Mouse (Mus musculus) thymus, postnatal 4 days (tissue): ENCODE data around the gene Ccdc3.

Source experiments
- DNase-seq: peaks from one replicate; pipeline ENCODE4 v3.0.0; 2021

The Ccdc3 gene

DNA sequence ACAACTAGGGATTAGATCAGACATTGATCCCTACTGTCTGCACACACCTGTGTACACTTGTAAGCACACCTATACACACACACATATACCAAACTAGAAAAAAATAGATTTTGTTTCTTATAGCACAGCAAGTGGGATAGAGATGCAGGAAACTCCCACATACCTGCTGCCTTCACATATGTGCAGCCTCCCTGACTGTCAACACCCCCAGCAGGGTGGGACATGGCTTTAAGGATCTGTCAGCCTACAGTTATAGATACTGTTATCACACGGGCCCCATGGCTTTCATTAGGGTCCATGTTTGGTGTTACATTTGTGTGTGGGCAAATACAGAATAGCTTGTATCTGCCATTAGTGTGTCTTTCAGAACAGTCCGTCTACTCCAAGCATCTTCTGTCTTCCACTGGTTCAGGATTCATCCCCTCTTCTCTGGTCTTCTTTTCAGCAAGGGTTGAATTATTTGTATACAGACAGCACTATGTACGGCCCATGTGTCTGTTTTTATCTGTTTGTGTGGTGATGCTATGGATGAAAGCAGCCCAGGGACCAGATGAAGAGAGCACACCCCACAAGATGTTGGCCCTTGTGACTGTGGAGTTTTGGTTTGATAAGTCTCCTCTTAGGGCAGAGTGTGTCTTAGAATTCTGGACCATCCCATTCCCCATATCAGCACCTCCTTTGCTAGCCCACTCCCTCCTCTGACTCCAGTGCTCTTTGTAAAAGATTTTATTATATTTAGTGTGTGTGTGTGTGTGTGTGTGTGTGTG lies 24.5 kb downstream of the Ccdc3 start:
- DNase-seq, result no peak

DNA sequence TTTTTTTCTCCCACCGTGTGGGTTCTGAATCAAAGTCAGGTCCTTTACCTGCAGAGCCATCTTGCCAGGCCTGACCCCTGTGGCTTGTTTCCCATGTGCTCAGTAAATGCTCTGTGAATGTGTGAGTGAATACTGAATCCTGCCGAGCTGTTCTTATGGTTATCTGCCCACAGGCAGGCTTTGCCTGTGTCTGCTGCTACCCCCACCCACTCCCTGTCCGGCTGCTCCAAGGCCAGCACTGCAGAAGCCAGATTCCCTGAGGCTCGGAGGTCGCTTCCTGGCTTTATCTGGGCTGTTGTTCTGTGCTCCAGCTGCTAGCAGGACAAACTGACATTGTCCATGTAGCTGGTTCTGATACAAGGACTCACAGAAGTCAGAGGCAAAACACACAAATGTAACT lies 25.2 kb downstream of the Ccdc3 start:
- no peak for DNase-seq

DNA sequence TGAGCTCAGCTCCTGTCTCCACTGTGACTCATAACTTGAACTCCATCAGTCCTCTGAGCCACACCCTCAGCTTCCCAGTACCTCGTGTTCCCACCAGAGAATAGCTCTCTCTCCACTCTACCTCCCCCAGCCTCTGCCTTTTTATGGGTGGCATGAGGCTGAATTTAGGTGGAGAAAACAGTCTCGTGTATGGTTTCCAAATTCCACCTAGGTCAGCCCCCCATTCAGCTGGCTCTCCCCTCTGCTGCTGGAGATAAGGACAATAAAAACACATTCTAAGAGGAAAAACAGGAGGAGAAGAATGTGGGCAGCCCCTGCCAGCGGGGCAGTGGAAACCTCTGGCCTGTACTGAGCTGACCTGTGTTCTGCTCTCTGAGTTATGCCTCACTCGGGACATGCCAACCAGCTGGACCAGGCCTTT lies 28.4 kb downstream of the Ccdc3 start:
- DNase-seq, result no peak

DNA sequence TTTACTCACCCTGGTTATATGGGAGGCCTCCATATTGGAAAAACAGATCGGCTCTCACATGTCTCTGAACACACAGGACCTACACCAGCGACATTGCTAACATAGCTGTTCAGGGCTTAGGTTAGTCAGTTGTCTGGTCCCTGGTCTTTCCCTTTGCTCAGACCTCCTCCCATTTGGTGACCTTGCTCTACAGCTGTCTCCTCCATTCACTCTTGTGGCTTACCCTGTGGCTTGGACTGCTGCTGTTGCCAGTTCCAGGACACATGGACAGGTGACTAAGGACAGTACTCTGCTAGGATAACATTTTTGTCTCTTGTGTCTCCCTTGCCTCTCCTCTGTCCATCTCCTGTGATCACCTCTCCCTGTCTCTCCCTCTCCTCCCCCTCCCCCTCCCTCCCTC lies 29.2 kb downstream of the Ccdc3 start:
- no peak for DNase-seq

DNA sequence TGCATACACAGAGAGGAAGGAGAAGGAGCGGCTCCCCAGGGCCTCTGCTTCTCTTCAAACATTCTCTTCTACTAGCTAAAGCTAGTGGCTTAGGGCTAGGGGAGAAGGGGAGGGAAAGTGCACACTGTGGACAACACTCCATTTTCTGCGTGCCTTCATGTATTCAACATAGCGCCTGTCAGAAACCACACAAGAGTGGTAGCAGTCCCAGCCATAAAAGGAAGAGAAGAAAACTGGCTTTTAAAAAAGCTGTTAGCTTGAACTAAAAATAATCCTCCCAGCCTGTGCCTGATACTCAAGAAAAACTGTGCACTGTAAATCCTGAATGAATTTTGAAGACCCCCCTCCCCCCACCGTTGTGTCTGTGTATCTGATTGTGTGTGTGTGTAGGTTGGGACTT lies 33.2 kb downstream of the Ccdc3 start:
- DNase-seq, result no peak

DNA sequence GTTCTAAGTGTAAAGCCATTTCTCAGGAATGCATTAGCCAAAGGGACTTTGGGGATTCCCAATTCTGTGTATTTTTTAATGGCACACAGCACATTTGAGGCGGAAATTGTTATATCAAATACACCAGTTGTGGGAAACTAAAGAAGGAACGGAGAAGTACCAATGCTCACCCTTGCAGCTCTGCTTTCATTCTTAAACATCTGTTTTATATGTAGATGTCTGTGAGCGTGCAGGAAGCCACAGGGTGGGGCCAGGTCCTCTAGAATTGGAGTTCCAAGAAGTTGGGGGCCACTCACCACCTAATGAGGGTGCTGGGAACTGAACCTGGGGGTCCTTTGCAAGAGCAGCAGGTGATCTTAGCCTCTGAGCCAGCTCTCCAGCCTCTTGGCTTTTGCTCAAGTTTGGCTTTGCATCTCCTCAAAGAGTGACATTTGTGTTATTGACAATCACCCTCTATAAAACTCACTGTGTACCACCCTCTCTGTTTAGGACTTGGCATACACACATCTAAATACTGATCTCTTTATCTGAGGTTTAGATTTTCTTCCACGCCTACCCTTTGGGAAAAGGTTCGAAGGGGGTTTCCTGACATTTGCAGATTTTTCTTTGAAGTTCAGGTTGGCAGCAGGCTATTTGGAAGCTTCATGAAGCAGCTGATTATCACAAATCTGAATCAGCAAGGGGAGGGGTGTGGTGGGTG lies 33.9 kb downstream of the Ccdc3 start:
- DNase-seq, result peak; percentile 12

DNA sequence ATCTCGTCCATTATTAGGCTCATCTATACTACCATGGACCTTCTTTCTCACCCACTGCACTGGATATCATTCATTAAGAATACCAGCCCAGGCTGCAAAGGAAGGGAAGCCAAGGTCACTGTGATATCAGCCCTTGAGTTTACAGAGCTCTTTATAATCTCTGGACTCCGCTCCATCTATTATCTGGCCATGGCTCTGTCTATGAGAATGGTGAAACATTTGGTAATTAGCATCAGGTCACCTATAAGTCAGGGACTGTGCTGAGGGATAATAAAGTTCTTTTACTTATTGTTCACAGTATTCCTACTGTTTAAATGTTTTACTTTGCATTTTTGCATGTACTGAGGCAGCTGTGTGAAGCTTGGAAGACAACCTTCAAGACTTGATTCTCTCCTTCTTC lies 35.2 kb downstream of the Ccdc3 start:
- DNase-seq, result no peak

DNA sequence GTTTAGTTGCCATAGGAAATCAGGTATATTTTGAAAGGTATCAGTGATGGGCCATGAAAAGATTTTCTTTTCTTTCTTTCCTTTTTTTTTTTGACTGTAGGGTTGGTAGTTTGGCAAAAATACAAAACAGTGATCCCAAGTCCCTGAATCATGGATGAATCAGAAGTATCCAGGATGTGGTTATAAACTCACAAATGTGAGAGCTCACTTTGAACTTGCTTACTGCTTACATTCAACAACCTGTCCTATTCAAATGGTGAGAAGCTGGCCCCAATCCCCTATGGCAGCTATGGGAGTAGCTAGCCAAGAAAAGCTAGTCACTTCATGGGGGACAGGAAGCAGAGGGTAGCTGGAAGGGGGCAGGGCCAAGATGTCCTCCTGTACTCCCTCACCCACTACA lies 37.1 kb downstream of the Ccdc3 start:
- no peak for DNase-seq

DNA sequence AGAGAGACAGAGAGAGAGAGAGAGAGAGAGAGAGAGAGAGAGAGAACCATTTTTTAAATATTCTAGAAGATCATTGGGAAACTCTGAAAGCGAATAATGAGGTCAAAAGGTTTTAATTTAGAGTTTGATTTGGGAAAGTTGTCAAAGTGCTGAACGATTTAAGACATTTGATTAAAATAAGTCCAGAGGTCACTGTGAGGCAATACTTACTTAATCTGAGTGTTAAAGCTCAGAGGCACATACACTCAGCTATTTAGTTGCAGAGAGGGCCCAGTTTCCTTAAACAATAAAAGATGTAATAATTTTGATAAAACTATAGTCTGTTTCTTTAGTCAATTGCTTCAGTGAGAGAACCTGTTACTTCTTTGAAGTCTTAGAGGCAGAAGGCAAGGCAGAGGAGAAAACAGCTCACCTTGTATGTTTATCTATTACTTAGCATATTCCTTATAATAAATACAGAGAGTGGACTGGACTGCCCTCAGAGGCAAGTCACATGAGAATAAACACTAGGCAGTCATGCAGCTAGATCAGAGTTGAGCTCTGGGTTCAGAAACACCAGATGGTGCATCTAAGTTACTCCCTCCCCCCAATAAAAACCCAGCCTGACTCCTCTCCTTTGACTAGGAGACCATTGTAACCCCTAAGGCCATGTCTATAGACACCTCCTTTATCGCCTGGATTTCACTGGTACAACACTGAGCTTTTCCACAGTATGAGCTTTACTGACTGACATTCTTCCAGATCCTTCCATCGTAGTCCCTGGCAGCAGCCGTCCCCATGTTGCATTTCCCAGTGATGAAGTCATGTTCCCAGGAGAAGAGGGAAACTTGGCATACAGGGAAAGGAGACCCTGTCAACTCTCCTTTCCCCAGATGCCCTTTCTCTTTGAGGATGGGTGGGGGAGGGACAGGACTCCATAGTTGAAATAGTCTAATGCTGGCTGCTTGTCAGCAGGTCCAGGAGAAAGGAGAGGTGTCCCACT lies 44.2 kb downstream of the Ccdc3 start:
- no peak for DNase-seq

DNA sequence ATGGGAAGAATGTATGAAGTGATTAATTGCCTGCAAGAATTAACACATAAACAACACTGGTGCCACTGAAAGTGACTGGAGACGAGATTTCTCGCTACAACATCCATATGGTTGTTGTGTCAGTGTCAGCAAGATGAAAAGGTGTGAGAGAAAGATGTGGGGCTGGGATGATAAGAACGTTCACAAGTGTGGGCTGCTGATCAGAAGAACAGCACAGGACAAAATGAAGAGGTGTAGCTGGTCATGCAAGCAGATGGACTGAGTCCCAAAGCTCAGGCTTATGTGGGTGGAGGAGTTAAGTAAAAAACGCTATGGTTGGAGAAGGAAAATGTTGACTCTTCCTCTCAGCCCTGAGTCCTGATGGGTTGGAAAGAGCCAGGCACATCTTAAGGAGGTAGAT lies 46.6 kb downstream of the Ccdc3 start:
- no peak for DNase-seq

DNA sequence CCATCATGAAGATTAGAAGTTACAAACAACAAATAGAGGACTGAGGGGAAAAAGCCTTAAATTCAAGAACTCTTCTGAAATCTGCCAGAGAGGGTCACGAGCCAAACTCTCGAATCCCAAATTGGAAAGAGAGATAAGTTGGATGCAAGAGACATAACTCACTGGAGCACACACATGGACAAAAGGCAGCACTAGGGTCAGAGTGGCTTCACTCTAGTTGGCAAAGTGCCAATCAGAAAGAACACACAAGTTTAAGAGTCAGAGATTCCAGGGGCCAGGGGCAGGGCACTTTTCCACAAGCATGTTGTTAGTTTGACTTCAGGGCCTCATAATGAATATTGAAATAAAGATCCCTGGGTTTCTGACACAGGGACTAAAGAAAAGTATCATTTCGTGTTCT lies 48.1 kb downstream of the Ccdc3 start:
- no peak for DNase-seq

DNA sequence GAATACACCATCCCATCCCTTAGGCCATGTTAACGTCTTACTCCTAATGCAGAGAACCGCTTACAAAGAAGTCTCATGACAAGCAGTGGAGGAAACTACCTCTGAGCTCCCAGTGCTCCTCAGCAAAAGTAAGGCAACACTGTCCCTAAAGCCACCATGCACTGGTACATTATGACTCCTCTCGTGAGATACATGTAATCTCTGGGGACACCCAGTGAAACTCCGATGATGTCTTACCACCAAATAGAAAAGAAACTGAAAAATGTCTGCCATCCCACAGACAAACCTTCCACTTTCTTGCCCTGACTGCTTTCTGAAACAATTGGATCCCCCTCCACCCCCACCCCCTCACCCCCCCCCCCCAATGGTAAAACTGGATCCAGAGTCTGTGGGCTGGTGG lies 54.6 kb downstream of the Ccdc3 start:
- DNase-seq, result no peak

DNA sequence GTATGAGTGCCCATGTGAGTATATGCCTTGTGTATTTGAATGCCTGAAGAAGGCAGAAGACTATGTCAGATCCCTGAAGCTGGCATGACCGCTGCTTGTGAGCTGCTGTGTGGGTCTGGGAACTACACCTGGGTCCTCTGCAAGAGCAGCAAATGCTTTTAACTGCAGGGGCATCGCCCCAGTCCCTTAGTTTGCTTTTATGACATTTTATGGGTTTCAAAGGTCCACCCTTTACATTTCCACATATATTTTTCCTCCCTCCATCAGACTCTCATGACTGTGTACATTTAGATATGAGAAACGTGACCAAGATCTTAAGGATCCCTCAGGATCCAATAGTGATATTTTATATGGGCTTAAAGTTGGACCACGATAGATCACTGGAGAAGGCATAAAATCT lies 55.5 kb downstream of the Ccdc3 start:
- DNase-seq, result no peak

DNA sequence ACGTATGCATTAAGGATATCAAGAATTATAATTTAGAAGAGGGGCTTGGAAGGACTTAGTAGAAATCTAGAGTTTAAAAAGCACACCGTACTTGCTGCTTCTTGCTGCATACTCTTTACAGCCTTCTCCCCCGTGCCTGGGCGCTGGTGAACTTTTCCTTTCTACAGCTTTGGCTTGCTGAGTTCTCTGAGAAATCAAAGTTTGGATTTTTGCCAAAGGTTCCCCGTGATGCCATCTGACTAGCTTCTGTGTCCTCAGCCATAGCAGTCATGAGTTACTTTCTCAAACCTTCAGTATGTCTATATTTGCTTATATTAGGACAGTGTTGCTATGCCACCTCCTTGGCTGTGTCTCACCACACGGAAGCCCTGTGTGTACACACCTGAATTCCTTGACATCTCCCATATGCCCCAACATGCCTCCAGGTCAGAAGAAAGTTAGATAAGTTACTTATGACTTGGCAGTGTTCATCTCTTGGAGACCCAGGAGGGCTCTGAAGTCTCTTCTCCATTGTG lies 57.2 kb downstream of the Ccdc3 start:
- DNase-seq, result no peak

DNA sequence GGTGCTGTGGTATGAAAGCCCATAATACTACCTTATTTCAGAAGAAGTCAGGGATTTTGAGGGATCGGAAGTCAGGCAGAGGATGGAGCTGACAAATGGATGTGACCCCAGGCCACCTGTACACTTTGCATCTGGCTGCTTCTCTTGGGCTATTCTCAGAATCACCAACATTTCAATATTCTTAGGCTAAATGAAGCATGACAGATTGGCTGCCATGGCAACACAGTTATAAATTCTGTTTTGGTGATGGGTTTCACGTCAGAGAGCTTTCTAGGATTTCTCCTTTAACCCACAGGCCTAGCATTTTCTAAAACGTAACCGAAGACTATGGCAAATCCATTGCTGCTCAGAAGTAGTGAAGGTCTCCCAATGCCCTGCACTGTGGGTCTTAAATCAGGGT lies 59.9 kb downstream of the Ccdc3 start:
- DNase-seq, result no peak

DNA sequence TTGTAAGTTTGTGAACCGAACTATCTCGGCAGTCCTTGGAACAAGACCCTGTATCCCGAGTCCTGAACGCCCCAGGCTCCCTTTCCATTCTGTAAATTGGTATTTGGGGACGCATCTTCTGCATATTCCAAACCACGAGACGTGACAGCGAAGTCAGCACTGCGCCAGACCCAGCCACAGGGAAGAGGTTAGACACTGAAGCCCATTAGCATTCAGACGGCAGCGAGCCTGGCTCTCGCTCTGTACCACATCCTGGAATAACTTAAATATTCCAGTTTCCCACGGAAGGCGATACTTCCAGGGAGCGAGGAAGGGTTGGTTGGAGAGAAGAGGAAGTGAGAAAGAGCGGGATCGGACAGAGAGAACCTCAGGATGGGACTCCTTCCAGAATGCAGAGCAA lies 61.7 kb downstream of the Ccdc3 start:
- DNase-seq, result no peak

DNA sequence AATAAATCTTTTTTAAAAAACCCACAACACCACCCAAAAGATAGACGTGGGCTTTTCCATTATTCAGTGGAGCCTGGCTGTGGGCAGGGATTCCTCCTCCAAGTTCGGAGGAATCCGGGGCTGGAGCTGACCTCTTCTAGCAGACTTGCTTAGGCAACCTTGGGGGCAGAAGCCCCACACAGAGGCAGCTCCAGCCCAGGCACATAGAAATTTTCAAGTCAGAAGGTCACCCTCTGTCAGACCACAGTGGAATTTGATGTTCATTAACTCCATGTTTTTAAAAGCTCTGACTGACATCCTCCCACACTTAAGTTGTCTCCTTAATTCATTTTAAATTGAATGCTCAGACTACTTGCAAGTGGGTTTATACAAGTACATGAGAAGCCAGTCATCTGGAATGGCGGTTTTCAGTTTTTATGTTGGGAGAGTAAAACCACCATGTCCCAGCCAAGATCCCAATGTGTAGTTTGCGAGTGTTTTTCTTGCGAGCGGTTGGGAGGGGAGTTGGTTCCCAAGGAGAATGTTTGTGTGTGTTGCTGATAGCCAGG lies 63.3 kb downstream of the Ccdc3 start:
- no peak for DNase-seq

DNA sequence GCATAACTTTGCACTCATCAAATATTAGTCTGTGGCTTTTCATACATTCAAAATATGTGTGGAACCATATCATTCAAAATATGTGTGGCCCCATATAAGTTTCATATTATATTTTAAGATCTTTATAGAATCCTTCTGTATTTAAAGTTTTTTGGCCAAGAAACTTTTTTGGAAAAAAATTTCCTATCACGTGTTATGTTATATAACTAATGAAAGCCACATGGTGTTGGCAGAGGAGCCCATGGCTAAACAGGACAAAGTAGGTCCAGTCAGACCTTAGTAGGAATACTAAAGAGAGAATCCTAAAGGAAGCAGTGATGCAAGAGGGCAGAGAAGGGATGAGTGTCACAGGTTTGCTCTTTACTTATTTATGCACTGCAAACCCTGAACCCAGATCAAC lies 65.6 kb downstream of the Ccdc3 start:
- DNase-seq, result no peak

DNA sequence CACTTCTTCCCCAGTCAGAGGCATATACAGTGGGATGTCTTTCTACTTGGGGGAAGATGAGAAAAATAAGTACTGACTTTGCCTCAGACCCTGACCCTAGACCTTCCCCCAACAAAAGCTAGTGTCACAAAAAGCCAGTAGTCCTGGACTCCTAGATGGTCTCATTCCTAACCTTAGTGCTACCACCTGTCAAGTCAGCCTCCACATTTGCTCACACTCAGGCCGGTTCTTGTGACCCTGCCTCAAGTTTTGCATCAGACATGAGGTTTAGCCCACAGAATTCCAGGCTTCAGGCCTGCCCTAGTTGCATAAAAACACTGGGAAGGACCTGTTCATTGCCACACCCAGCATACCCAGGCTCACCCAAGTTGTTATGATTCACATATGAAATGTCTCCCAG lies 67.4 kb downstream of the Ccdc3 start:
- DNase-seq, result no peak

DNA sequence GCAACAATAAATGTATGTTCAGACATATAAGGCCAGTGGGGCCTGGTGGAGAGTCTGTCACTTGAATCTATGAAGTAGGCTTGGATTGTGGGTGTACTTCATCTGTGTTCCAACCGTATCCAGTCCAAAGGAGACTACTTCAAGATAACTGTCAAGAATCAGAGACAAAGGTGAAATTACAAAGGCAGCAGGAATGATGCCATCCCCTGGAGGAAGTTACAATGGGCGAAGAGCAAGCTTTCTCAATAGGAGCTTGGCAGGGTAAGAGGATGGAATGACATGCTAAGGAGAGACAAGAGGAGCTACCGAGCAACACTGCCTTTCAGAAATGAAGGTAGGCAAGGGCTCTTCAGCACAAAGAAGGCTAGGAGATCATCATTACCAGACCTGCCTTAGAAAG lies 69.1 kb downstream of the Ccdc3 start:
- DNase-seq, result no peak

DNA sequence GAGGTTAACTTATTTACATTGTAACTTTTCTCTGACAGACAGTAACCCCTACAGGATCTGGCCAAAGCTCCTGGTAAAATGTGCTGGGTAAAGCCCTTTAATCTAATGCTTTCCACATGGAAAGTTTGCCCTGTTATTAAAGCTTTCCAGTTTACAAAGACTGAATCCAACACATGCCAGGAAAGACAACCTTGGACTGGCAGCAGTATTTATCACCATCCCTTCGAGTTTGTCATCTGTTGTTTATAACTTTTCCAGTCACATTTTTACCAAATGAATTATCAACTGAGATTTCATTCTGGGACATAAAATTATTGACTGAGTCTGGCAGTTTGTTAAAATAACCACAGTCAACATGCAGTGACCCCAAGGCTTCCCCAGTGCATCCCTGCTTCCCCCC lies 77.0 kb downstream of the Ccdc3 start:
- DNase-seq, result no peak

DNA sequence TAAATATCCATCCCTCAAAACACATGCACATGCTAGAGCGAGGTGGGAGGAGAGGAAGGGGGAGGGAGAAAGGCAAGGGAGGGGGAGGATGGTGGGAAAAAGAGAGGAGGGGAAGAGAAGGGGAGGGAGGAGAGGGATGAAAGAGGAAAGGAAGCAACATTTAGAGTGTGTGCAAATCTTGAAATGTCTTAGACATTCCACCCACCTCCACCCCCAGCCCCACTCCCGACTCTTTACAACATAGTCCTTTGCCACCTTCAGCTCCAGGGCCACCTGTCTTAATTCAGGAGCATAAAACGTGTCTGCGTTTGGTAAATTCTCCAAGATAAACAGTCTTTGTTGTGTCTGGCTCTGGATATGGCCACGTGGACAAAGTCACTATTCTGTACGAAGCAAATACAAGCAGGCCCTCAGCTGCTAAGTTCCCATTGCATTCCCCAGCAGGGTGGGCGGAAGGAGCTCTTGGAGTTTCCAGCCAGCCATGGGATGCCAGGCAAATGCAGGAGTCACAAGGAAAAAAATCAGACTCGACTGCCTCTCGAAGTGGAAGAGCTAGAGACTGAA lies 77.8 kb downstream of the Ccdc3 start:
- no peak for DNase-seq

DNA sequence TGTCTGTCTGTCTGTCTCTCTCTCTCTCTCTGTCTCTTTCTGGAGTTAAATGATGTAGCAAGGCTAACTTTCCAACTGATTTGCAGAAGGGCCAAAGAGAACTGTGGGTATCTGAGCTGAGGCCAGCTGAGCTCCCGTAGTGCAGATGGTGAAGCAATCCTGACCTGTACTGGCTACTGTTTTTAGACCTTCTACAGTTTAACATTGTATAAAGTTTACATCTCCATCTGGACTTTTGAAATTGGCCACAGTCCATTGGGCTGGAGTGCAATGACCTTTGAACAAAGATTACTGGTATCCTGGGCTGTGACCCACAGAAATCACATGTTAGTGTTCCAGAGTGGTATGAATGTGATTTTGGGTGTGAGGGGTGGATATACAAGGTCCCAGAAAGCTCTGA lies 81.6 kb downstream of the Ccdc3 start:
- no peak for DNase-seq
